Mouse (Mus musculus): Measurements from ENCODE around the gene Dynlrb2.

- no peak for TF ChIP-seq CTCF (IDR thresholded peaks at IDR 0.05; ENCODE audit: low read depth)
- TF ChIP-seq EP300 (optimal IDR thresholded peaks at IDR 0.05), result no peak
Observed at GRCm38 (mm10) chr8:116521641-116522040, 16.9 kb downstream of the Dynlrb2 start.

Data from stomach, postnatal 0 days (tissue).